Mouse (Mus musculus) gastrocnemius, adult 8-10 months (tissue): ENCODE data around the gene Arf5. TPM values are rescaled to one million over a fixed set of nuclear protein-coding genes. Genes with fewer than 3 reads are reported as not detected.
A peak's percentile ranks its signal among the peaks of the same experiment; 100 is the strongest.

ENCODE experiments used
- DNase-seq, 2 experiments: peaks; one replicate each; pipeline ENCODE4 v3.0.0; 2022; ENCODE audit warnings: low spot score in 2 of 2
- total RNA-seq, 4 experiments: library from RNA; stranded (reverse); gene quantifications; 2 replicates each; pipeline ENCODE4 v1.2.4; 2022

The Arf5 gene
- total RNA-seq: 10 to 100 TPM; 73.1 to 79.0 (median 74.8) TPM

DNA sequence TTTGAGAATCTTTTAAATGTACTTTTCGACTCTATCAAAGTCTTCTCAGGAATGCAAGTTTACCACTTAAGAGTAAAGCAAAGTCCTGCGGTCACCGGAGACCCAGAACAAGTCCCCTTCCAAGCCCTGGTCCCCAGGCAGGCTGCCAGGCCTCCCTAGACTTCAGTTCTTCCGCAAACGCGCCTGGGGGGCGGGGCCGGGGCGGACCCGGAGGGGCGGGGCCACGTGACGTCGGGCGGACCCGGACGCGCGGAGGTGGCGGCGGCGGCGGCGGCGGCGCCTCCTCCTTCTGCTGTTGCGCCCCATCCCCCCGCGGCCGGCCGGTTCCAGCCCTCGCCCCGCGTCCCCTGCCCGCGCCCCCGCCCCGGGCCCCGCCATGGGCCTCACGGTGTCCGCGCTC, at the start of gene Arf5:
Gene Arf5, plus strand, starts transcription at position 248 of the 400 bp plus-strand sequence.
- DNase-seq: peak; percentile 91 to 93

DNA sequence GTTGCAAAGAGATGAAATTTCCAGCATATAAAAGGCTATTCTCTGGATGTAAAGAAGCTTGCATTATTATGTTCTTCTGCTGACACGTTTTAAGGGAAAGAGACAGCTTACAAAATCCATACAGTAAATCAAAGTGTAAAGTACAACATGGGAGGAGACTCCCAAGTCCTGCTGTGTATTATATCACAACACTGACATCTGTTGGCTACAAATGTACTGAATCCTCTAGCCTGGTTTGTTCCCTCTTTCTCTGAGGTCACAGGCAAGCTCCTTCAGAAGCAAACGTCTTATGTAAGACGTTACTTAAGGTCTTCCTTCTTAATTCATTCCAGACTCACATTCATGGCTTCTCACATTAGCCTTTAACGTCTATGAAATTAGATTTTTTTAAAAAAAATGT, 41.4 kb upstream of the Arf5 start:
- no peak for DNase-seq

DNA sequence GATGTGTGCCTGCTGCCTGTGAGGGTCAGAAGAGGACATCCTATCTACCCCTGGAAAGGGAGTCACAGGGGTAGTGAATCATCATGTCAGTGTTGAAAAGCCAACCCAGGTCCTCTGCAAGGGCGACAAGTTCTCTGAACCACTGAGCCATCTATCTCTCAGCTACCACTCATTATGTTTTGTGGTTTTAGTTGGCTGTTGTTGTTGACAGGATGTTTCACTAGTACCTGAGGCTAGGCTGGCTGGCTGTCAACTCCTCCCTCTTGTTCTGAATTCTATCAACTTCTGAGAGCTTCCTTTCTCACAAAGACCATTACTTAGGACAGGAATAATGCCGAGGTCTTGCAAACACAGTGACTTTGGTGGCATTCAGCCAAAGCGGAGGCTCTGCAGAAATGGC, 38.2 kb upstream of the Arf5 start:
- no peak for DNase-seq

DNA sequence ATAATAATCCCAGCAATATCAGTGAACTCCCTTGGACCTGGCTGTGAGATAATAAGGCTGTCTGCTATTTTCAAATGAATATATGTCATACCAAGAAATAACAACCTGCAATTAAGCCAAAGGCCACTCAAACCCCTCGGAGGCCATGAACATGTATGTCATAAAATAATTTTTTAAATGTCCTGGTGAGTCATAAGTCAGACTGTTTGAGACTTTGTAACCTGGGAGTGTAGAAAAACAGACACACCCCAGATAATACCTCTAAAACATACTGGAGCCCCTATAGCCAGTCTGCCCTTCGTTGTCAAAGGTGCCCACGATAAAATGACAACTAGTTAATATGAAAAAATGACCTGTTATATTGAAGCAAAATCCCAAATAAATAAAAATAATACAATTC, 34.3 kb upstream of the Arf5 start:
- DNase-seq: no peak

DNA sequence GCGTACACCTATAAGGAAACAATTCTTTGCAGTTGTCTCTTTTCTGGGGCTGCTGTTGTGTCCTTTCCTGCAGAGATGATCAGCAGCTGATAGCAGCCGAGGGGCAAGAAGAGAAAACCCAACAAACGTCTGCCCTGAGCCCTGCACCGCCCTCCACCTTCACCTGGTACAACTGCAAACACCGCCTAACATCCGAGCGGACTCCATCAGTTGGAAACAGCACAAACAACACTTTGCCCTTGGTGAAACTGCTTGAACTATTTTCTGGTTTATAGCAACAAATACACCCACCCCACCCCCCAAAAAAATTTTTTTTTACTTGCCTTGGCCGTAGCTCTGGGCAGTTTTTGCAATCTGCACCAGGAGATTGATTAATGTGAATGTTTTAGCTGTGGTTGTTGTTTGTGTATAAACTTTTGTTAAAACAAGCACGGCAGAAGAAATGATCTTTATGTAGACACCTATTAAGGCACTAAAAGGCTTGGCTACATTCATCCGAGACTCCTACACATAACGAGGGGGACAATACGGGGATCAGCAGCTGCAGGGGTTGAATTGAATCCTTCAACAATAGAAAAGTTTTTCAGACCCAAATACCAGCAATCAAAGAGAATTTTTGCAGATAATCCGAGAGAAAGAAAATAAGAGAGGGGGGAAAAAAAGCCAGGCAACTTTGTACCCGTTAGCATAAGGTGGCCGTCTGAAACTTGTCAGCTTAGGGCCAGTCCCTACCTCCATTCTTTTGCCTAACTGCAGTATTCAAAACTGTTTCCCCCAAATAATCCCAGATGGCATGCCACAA, 27.1 kb upstream of the Arf5 start:
- no peak for DNase-seq

DNA sequence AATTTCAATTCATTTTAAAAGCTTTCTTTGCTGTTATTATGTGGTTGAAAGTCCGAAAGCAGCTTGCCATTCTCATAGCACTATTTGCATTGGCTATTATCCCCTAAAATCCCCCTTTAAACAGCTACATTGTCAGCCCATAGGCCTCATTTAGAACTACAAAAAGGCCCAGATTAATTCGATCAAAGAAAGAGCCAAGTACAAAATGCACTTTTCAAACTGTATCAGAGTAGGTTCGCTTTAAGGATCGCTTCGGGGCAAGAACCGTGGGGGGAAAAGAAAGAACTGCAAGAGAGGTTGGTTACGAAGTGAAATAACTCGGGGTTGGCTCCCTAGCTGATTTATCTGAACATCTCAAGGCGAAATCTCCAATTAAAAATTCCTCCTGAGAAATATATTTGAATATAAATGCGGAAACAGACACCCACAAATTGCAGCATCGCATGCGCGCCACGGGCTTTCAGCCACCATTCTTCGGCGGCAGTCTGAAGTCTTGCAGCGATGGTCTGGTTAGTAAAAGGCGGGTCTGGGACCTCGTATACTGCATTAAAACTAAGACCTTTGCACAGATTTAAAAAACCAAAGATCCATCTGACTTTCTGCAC, 26.4 kb upstream of the Arf5 start:
- no peak for DNase-seq

DNA sequence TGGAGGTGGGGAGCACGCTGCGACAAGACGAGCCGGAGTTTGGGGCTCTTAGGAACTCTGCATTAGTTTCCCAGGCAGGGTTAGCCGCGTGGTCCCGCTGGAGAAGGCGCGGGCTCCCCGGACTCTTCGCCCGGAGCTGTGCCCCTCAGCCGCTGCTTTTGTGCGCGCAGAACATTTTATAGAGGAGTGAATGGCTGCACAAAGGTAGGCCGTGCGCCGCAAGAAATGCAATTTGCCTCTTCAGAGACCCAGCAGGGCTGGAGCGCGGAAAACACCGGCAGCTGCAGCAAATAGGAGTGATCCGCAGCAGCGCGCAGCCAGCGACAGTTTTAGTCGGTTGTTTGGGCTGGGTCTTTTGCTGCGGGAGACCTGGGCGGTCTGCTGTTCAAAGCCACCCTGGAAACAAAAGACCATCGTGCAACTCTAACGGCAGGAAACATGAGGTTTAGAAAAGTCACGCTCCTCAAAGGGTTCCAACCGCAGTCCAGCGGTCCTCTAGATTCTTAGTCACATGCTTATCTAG, 25.6 kb upstream of the Arf5 start, which contains the start of gene Zfp800:
Gene Zfp800, minus strand, starts transcription at position 325 of the 523 bp plus-strand sequence.
- no peak for DNase-seq

DNA sequence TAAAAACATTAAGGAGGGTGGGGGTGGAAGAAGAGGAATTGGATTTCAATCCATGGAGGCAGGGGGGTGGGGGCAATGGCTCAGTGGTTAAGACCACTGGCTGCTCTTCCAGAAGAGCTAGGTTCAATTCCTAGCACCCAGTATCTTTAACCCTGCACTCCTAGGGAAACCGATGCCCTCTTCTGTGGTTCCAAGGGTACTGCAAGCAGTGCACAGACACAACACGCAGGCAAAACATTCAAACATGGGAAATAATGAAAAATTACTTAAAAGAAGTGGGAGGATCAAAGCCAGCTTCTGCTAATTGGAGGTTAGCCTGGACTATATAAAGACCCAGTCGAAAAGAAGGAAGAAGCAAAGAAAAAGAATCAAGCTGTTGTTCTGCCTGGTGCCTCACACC, 24.6 kb upstream of the Arf5 start:
- no peak for DNase-seq

DNA sequence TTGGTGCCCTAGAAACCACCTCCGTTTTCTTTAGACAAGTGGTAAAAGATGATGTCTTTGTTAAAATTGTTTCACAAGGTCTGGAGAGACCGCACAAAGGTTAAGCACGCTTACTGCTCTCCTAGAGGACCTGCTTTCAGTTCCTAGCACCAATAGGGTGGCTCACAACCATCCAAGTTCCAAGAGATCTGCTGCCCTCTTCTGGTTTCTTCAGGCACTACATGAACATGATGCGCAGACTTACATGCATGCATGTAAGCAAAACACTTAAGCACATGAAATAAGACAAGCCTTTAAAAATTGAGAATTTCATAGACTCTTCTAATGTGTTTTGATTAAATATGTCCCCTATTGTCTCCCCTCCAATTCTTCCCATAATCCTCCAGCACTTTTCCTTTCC, 23.6 kb upstream of the Arf5 start:
- DNase-seq: no peak

DNA sequence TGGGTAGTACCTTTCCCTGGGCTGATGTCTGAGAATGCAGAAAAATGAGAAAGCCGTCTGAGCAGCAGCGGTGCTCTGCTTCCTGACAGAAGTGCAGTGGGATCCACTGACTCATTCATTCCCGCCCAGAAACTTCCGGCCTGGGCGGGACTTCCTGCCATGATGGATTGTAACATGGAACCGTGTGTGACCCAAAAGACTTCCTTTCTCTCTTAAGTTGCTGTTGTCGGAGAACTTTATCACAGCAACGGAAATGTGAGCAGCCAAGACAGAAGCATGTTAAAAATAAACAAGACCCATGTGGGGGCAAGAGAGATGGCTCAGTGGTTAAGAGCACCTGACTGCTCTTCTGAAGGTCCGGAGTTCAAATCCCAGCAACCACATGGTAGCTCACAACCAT, 13.3 kb upstream of the Arf5 start:
- no peak for DNase-seq

DNA sequence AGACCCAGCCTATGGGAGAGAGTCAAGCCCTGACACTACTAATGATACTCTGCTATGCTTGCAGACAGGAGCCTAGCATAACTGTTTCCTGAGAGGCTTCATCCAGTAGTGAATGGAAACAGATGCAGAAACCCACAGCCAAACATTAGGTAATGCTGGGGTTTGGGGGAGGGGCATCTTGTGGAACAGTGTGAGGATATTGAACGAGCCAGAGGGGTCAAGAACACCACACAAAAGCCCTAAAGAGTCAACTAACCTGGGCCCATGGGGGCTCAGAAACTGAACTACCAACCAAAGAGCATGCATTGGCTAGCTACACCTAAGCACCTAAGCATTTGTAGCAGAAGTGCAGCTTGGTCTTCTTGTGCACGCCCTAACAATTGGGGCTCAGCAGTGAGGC, 12.1 kb upstream of the Arf5 start:
- DNase-seq: no peak

DNA sequence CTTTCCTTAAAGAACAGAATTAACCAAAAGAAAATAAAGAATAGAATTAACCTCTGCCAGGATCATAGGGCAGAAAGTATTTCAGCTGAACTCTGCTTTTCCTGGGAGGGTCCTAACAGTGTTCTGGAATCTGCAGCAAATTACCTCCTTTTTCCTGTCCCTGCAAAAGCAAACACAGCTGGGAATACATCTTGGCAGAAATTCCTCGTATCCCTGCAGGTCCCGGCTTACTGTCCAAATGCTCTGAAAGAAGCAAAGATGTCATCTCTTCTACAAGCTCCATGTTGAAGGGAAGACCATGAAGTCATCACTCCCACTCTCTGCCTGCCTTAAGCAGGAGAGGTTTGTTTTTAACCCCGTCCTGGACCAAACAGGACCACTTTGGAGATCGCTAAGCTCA, 6.4 kb upstream of the Arf5 start:
- no peak for DNase-seq

DNA sequence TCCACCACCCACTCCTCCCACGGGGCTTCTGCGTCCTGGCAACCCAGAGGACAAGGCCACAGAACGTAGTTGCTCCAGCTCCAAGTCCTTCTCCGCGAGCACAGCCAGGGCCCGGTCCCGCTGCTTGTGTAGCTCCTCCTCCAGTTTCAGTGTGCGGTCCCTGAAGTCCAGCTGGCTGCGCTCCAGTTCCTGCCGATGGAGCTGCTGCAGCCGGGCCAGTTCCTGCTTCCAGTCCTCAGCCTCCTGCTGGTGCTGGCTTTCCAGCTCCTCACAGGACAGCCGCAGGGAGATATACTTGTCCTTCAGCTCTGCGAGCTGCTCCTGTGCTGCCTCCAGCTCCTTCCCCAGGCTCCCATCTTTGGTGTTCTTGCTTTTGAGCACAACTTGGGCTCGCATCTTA, 4.9 kb upstream of the Arf5 start:
- DNase-seq: peak; percentile 75 to 83

DNA sequence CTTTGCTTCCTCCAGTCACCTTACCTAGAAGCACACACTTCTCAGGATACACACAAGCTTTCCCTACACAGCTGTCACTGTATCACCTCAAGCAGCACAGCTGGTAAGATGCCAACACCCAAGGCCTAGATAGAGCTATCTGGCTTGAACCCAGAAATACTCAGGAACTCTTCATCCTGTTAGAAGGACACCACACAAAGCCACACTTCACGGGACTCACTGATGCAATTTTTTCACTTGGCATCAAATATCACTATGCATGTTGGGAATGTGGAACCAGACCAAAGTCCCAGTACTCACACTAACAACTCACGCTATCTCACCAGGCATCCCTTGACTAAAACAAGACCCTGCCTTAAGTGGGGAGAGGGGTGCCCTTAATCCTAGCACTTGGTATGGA, 3.7 kb upstream of the Arf5 start:
- no peak for DNase-seq

DNA sequence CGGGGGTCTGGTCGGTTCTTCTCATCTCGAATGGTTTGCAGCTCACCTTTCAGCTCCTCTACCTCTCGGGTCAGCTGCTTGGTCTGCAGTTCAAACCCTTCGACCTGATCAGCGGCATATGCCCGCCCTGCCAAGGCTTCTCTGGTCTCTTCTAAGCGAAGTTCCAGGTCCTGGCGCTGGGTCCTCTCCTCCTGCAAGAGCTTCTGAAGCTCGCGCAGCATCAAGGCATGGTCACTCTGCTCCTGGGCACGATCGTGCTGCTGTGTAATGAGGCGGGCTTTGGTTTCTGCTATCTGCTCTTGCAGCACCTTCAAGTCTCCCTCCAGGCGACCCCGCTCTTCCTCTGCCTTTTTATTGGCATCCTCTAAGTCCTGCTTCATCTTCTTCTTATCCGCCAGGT, 3.0 kb upstream of the Arf5 start:
- DNase-seq: no peak

DNA sequence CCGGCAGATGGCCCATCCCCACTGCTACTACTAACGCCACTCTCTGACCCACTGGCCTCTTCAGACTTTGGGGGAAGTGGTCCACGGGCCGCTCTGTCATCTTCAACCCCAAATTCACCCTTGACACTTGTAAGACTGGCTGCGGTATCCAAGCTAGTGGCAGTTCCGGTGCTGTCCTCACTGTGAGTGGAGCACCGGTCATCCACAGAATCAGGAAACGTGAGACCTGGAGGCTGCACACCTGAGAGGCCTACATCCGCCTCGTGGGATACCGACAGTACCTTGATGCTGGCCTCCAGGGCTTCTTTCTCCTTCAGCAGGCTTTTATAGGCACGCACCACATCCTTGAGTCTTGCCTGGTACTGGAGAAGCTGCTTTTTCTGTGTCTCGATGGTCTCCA, 2.5 kb upstream of the Arf5 start:
- DNase-seq: no peak

DNA sequence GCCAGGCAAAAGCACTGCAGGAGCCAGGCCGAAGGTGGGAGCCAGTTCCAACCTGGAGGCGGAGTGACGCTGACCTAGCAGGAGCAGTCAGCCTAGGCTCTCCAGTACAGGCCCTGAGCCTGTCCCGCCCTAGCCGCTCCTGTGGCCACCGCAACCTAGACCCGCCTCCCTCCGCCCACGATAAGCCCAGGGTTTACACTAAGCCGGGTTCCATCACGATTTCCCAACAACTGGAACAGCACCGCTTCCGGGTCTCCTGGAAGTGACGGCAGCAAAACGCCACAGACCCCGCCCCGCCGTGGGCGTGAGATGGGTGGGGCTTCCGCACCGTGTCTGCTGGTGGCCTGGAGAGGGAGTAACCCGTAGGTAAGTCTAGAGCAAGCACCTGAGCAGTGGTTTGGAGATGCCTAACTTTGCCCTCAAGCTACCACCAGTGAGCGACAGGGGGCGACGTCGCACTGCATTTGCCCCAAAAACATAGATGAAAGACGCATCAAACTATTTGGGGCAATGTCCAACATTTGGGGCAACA, 1.8 kb upstream of the Arf5 start:
- peak; percentile 94 to 96 for DNase-seq

DNA sequence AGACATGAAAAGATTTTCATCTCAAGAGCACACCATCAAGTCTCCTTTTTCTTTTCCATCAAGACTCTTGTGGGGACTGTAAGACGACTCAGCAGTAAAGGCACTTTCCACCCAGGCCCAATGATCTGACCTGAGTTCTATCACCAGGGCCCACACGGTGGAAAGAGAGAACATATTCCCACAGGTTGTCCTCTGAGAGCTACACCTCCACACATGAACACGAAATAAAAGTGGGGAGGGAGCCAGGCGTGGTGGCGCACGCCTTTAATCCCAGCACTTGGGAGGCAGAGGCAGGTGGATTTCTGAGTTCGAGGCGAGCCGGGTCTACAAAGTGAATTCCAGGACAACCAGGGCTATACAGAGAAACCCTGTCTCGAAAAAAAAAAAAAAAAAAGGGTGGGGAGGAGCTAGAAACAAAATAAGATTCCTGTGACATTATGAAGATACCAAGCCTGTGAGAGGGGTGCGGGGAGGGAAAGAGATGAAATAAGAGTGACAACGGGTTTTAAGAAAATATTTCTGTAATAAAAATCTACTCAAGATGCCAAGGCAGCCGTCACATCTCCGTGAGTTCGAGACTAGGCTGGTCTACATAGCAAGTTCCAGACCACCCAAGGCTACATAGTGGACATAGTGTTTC, 589 bp upstream of the Arf5 start:
- DNase-seq: no peak

DNA sequence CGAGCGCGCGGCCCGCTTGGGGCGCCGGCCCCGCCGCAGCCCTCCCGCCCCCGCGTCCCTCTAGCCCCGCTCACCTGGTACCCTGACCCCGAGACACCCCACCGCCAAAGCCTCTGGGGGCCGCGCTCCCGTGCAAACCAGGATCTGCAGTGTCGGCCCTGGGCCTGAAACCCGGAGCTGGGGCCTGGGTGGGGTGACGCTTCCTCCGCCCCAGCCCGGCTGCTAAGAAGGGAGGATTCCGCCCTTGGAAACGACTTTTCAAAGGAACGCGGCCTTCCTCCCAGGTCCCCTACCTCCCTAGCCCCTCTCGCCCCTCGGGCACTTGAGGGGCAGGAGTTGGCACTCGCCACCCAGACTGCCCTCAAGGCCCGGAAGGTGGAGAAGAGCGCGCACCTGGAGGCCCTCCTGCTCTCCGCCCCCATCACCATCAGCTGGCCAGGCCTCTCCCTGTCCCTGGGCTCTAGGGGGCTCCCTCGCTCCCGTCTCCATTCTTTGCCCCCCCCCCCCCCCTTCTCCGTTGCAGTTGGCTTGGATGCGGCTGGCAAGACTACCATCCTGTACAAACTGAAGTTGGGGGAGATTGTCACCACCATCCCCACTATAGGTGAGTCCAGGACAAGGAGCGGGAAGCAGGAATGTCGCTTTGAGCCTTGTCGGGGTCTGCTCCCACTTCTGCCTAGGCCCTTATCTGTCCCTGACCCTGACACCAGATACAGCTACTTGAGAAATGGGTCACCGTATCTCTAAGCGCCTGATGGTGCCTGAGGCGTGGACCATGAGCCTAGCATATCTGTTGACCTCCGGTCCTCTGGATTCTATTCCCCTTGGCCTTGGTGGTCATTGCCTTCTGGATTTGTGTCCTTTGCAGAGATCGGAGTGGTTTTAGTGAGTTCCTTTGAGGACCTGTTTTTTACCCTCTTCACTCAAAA, 671 bp downstream of the Arf5 start:
- peak; percentile 23 to 27 for DNase-seq

DNA sequence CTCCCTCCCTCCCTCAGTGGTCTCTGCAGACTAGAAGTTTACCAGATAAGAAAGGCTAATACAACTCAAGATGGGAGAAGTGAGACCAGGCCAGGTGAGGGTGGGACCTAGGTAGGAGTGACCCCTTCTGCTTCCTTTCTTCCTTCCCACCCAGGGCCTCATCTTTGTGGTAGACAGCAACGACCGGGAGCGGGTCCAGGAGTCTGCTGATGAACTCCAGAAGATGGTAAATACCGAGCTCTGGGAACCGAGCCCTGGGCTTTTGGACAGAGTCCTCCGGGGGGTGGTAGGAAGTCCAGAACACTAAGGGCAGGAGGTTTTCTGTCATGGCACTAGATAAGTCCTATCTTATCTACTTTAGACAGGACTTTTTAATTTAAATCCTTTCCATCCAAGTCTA, 1.7 kb downstream of the Arf5 start:
- DNase-seq: no peak
